Comparison of ENCODE assay signal across 15 mouse cellular contexts in the genomic region with DNA sequence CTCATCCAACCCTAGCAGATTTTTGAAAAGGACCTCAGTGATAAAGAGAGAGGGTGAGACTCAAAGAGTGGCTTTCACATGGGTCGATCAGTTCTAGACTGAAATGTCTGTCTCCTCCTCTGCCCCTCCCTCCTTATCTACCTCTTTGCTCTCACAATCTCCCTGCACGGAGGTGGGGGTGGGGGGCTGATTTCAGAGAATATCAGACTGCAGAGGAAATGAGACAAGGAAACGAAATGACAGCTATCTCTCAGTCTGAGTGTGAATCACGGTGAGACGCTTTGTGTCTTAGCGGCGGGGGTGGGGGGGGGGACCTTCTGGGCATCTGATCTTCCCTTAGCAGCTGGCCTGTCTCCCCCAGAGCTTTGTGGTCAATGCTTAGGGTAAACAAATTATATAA.
A peak's percentile ranks its signal among the peaks of the same experiment; 100 is the strongest.
DNase-seq lines count a peak whose midpoint lies in the region.
"Had no signal": no experiment of that assay in that cellular context is flagged by ENCODE, and none has a peak within 500 bp of the region (broad histone marks: within the 10 kb centered on the region; RNA-seq: fewer than 3 reads in every experiment).

No protein-coding gene starts in this region.

- peak; percentile 81 for DNase-seq in heart, adult 11 months
- DNase-seq in heart, postnatal 36 days, result no peak
- DNase-seq in T-cell, adult 2 months (ENCODE audit: low spot score), result peak; percentile 58
- peak; percentile 8 to 35 for DNase-seq in thymus, adult 18-20 months
- peak; percentile 58 for DNase-seq in thymus, postnatal 25 days
- DNase-seq in layer of hippocampus, adult 9-11 months, result no peak
- DNase-seq in right cerebral cortex, postnatal 4 days, result no peak
- no peak for DNase-seq in cerebellum, postnatal 14 days
- DNase-seq: adrenal gland, postnatal 14 days; cerebellum, adult 18-20 months; cerebellum, postnatal 10 days; kidney, adult 18-20 months; kidney, postnatal 36 days; lung, embryonic 14.5 days; lung, postnatal 14 days had no signal

- intact Hi-C loops in heart, postnatal 36 days (cut with DNase I), result no loop called here

Comparison
In these comparisons a context has a peak if more than half of its experiments do, and no peak if none do; other contexts are left out.
1. DNase-seq: peak in heart, adult 11 months (single experiment), T-cell, adult 2 months (single experiment), thymus, adult 18-20 months (2 of 2) and thymus, postnatal 25 days (single experiment); none in heart, postnatal 36 days (0 of 2), layer of hippocampus, adult 9-11 months (single experiment), right cerebral cortex, postnatal 4 days (single experiment) and cerebellum, postnatal 14 days (0 of 2).